Mouse (Mus musculus): ENCODE results near the gene Plcg1.

Plcg1 gene

DNA sequence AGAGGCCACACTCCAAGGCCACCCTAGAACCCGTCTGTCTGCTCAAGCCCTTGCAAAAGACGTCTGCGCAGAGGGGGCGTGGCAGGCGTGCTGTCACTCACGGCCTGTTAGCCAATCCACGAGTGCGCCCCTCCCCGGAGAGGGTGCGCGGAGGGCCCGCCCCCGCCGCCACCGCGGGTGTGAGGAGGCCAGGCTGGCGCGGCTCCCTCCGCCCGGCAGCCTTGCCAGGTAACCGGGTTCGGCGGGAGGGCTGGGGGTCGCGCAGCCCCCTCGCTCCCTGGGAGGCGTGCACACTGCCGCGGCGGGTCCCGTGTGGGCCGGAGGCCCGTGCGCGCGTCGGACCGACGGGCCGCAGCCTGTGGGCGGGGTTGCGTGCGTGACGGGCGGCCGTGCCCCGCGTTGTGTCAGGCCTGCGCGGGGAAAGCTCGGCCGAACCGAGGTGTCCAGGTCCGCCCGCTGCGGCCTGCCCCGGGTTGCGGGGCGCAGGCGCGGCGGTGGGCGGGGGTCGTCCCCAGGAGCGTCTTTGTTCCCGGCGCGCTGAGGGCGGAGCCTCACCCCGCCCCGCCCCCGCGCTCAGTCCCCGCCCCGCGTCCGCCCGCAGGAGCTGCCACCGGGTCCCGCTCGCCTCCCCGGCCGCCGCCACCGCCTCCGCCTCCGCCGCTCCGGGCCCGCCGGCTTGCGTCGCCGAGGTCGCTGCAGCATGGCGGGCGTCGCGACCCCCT lies at the start of gene Plcg1:
Gene Plcg1, plus strand, starts transcription at position 184 of the 722 bp plus-strand sequence.
- DNase-seq (ENCODE audit: low read depth, low spot score), result peak; percentile 95

DNA sequence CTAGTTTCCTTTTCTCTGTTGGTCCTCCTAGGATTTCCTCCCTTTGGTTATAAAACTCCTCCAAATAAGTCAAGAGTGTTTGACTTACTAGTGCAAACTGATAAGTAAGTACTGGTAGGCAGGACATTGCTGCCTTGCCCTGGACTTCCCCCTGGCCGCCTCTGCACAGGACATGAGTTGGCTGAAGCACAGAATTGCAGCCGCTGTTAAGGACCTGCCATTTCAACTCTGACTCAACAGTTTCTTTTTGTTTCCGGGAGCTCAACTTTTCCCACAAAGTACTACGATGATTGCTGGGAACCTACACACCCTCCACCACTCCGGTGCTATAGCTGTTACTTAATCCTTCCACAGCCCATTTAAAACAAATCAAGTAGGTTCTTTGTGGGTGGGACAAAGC lies 30.8 kb upstream of the Plcg1 start:
- DNase-seq (ENCODE audit: low read depth, low spot score), result no peak

DNA sequence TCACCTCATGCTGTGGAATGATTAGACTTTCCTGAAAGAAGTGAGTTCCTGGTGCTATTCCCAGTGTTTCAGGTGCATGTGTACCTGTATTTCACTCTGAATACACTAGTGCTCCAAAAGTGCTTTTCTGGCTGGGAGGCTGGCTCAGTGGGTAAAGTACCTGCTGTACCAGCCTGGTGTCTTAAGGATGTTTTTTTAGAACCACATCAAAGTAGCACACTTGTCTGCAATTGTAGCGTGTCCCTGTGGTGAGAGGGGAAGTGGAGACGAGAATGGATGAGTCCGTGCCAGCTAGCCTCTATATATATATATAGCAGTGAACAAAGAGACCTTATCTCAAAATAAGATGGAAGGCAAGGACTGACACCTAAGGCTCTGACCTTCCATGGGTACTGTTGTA lies 29.5 kb upstream of the Plcg1 start:
- no peak for DNase-seq (ENCODE audit: low read depth, low spot score)

DNA sequence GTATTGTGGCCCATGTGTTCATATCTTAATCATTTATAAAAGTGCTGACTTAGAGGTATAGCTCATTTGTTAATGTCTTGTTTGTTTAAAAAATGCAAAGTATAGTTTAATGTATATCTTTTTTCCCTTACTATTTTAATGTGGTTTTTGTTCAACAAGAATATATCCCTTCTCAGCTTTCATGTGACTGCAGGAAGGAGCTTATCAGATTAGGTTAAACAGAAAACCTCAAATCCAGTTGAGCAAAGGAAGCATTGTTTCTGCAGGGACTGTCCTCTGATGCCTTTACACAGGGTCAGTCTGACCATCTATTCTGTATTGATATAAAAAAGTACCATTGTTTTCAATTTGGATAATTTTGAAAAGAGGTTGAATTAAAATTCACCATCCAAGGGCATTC lies 28.3 kb upstream of the Plcg1 start:
- DNase-seq (ENCODE audit: low read depth, low spot score), result no peak

DNA sequence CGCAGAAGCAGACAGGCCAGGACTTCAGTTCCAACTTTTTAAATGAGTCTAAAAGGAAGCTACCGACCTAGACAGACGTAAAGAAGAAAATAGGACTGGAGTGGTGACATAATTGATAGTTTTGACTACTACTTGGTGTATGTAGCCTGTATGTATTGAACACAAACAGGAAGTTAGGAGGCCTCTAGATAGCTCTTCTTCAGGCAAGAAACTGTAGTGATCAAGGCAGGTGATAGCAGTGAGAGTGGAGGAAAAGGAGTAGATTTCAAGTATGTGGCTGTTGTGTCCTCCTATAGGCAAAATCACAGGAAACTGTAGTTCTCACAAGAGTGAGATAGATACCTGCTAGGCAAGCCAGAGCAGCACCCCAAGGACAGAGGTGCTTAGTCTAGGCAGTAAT lies 23.4 kb upstream of the Plcg1 start:
- DNase-seq (ENCODE audit: low read depth, low spot score), result no peak

DNA sequence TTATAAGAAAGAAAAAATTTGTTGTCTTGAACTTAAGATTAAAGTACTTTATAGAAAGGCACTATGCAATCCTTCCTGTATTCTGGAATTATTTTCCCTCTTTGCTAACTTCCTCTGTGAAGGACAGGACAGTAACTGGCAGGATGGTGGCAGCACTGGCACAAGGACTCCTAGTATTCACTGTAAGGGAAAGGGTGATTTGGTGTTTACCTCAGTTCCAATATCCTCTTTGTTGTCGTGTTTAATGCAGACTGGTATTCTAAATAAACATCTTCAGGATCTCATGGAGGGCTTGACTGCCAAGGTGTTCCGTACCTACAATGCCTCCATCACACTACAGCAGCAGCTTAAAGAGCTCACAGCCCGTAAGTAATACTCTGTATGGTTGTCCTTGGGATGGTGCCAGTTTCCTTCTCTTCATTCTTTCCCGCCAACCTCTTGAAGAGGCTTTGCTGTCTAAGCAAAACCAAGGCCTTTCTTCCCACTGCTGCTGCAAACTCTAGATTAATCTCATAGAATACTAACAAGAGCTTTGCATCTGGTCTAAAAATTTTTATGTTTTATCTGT lies 15.6 kb upstream of the Plcg1 start:
- no peak for DNase-seq (ENCODE audit: low read depth, low spot score)

DNA sequence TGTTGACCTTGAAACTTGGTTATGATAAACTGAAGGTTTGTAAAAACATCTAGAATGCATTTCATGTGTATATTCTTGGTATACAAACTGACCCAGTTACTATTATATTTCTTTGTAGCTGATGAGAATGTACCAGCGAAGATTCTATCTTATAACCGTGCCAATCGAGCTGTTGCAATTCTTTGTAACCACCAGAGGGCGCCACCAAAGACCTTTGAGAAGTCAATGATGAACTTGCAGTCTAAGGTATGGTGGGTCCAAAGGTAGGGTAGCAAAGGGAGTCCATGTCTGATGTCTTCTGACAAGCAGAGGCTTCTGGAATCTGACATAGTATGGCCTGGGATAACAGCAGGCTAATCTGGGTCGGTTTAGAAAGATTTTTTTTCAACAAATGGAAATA lies 13.8 kb upstream of the Plcg1 start:
- peak; percentile 66 for DNase-seq (ENCODE audit: low read depth, low spot score)

DNA sequence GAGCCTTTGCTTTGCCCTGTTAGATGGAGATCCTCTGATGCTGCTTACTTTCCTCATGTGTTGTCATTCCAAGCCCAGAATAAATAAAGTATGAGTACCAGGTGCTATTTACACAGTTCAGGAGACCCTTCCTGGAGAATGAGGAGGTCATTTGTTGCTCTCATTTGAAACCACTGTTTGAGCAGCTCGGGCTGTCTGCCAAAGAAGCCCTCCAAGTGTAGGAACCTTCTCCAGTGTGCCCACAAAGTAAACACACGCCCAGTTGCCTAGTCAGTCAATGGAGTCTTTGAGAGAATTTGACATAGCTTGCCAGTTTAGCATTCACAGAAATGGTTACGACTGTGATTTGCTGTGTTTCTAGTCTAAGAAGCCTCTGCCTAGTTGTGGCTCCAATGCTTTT lies 12.3 kb upstream of the Plcg1 start:
- DNase-seq (ENCODE audit: low read depth, low spot score), result no peak

DNA sequence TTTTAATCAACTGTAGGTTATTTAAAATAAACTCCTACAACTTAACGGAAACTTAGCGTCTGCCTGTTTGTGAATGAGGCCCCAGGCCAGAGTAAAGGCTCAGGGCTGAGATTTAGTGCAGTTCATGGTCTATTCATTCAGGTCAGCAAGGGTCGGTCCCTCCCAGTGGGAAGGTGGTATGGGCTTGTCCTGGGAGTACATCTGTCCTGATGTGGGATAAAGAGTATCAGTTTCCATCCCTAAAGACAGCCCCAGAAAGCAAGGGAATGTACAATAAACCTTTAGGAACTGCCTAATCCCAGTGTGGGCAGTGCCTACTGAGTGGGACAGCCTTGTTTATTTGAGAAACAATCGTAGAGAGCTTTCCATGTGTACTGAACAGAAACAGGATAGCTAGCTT lies 8.4 kb upstream of the Plcg1 start:
- no peak for DNase-seq (ENCODE audit: low read depth, low spot score)

DNA sequence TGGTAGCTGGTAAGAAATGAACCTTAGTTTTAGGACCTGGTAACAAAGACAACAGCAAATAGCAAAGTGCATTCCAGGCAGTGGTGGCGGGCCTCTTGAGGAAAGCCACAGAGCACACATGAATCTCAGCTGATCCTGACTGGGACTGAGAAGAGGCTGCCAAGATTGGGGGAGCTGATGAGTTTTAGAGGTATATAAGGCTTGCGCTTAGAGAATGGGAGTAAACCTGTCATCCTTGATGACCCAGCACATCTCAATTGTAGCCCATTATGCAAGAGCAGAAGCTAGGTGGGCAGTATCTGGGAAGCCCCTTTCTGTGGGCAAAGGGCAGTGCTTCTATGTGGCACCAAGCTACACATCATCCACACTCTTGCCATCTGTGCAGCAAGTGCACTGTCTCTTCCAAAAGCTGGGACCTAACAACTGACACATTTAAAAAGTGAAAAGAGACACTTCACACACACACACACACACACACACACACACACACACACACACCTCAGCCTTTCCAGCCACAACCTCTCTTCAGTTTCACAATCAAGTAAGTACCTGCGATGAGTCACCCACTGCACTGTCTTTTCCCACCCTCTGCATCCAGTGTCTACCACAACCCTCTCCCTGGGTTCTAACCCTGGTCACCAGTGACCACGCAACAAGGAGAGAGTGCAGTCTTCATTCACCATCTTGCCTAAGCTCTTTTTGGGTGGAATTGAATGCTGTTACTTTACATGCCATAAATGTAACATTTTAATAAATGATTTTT lies 7.3 kb upstream of the Plcg1 start:
- no peak for DNase-seq (ENCODE audit: low read depth, low spot score)

DNA sequence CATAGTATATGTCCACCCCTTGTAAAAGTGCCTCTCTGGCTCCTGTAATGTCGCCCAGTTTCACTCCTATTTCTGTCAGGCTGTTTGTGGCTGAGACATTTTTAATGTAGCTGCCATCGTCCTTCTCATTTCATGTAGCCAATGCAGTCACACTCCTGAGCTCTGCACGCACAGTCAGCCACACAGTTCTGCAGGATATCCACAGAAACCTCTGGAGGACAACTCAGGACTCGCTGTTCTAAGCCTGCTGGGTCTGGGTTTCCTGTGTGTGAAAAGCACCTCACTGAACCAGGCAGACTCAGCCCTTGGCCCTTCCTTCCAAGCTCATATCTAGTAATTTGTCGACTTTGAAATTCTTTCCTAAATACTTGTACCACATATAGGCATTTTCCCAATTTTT lies 6.6 kb upstream of the Plcg1 start:
- DNase-seq (ENCODE audit: low read depth, low spot score), result no peak

DNA sequence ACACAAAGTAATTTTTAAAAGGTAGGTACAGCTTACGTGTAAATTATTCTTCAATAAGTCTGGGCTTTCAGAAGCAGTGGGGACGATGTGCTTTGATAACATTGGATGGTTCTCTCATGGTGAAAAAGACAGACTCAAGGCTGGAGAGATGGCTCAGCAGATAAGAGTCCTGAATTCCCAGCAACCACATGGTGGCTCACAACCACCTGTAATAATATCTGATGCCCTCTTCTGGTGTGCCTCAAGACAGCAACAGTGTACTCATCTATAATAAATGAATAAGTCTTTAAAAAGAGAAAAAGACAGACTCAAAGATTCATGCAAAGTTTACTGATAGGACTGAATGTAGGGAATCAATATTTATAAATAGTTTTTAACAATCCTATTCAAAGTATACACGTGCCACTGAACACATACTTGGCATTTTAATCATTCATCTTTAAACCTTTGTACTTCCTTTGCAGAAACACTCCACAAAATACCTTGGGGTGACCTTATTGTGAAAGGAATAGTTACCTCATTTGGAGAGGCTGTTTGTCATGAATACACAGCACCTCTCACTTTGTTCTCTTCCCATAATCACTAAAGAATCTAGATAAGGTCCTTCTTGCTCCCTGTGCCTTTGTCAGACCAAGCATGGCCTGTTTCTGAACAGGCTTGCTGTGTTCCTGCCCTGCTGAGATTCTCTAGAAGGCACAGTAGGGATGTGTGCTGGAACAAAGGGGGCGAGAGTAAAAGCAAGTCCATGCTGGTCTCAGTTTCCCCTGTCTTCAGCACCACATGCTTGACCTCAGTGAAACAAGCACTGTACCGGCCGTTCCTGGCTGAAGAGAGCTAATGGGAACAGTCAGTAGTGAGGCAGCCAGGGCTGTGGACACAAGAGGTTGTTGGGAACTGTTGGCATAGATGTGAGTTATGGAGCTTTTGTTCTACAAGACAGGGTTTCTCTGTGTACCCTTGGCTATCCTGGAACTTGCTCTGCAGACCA lies 4.9 kb upstream of the Plcg1 start:
- peak; percentile 37 for DNase-seq (ENCODE audit: low read depth, low spot score)

DNA sequence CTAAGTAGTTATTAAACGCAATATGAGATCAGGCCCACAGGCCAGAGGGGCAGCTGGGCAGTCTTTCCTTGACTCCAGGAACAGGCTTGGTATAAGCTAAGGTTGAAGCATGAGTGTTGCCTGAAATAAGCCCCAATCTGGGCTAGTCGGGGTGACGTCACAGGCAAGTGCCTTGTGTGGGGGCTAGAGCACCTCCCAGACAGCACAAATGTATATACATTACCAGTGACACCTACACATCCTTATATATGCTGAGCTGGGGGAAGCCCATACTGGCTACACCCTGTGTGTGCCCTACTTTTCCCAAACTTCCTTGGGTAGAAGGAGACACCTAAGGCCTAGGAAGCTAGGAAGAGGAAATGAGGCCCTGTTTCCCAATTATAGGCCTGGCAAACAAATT lies 2.1 kb upstream of the Plcg1 start:
- no peak for DNase-seq (ENCODE audit: low read depth, low spot score)

DNA sequence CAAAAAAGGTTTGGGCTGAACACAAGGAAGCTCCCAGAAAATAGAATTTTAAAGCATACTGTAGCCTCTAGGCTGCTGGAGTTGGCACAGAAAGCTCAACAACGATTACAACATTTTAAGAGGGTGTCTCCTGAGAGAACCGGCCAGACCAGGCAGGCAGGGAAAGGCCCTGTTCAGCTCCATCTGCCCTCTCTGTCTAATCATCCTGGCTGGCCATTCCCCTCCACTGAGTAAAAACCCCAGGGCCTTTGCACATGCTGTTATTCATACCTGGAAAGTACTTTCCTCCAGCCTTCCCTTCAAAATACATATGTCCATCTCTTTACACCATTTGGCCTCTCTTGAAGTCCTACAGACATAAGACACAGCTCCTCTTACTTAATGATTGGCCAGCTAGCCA lies 1.7 kb upstream of the Plcg1 start:
- no peak for DNase-seq (ENCODE audit: low read depth, low spot score)

DNA sequence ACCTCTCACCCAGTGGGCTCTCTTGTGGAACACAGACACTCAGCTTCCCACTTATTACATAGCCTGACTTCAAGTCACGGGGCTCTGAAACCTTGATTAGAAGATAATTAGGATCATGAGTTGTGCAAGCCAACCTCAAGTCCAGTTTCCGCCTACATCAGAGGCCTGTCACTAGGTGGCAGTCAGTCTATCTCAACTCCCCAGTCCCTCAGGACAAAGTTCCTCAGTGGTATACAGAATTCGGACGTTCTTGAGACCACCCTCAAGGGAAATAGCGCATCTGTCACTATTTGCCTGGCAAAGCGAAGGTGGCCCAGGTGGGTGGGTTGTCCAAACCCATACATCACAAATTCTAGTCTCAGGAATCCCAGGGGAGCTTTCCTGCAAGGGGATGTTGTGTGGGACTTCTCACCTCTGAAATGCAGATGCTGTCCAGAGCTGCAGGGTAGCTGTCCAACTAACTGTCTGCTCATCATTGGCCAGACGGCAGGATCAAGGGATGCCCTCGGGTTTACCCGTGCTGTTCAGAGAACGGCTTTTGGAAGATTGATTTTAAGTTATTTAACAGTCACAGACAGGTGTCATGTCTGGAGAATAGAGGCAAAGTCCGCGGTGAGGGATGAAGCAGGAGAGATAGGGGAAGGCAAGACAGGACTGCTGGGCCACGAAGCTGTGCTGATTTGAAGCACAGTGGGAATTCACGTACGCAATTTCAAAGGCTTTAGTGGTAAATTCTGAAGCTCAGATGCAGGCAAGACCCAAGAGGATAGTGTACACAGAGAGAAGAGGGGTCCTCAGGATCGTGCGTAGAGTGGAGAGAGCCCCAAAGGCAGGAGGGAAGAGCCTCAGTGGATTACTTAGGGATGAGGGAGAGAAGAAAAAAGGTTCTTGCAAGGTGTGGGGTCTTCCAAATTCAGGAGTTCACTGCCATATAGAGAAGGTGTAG lies 976 bp upstream of the Plcg1 start:
- DNase-seq (ENCODE audit: low read depth, low spot score), result peak; percentile 64

DNA sequence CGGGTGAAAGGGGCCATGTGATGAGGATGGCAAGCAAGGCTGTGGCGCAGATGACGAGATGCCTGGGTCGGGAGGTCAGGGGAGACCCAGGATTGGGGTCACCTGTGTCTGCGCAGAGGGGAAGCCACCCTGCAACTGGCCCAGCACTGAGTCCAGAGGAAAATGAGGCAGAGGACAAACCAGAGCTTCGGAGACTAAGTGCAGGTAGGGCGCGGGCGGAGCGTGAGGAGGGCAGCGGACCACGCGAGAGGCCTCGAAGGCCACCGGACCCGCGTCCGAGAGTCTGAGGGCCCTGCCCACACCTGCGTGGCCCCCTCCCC lies 343 bp upstream of the Plcg1 start:
- no peak for DNase-seq (ENCODE audit: low read depth, low spot score)

DNA sequence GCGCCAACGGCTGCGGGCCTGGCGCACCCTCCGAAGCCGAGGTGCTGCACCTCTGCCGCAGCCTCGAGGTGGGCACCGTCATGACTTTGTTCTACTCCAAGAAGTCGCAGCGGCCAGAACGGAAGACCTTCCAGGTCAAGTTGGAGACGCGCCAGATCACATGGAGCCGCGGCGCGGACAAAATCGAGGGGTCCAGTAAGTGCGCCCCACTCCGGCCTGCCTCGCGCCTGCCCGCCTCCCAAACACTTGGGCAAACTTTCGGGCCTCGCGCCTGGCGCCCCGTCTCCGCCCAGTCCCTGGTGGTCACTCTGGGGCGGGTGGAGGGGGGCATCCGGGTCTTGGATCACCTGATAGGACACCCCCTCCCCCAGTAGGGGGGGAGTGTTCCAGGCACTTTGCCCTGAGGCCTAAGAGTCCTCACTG lies 750 bp downstream of the Plcg1 start:
- no peak for DNase-seq (ENCODE audit: low read depth, low spot score)

DNA sequence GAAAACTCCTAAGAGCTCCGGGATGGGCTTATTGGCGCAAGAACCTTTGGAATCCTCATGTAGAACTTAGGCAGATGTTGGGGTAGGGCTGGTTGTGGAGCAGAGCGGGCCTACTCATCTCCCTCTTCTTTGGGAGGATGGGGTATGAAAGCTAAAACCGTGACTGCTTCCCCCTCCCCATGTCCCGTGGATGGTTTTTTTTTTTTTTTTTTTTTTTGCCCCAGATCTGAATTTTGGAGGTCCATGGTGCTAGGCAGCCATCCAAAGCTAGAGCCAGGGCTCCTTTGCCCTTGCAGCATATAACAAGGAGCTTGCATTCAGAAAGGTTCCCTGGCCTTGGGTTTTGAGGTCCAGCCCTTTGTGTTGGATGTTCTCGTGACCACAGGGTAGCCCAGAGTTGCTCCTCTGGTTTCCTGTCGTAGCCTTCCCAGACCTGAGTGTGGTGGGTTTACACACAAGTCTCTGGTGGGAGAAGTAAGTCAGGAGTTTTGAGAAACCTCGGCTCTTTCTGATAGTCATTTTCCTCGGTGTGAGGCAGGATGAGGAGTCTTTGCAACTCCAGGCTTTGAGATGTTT lies 1.4 kb downstream of the Plcg1 start:
- no peak for DNase-seq (ENCODE audit: low read depth, low spot score)

DNA sequence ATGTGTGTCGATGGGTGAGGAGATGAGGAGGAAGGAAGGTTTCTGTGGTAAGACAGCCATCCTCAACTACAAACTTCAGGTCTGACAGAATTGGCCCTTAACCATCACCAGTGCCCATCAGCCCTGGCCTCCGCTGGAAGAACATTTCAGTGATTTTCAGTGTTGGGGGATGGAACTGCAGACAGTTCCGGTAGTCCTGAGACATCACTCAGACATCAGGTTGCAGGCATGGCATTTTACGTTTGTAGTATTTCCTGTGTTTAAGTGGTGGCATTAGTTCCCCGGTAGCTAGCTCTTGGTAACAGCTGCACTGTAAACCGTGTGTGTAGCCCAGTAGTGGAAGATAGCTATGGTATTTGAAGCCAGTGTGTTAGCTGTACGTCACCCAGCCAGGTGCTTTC lies 2.0 kb downstream of the Plcg1 start:
- DNase-seq (ENCODE audit: low read depth, low spot score), result no peak

DNA sequence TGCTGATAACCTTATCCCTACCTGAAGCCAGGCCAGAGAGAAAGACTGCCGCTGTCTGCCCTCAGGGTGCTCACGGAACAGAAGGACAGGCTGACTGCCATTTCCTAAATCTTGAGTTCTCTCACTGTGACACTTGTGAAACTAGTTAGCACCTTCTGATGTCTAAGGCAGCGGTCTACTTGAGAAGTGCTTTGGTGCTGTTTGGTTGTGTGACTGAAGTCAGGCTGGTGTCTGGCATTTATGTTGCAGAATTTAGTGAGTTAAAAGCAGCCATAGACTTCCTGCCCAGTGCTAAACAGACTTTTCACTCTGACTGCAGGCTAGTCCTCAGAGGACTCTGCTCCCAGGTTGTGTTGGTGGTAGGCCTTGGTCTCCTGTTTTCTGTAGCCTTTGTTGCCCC lies 3.2 kb downstream of the Plcg1 start:
- DNase-seq (ENCODE audit: low read depth, low spot score), result no peak

Data from A20 (cell line).